Mouse (Mus musculus) pancreas, adult 10 weeks (tissue): ENCODE data around the gene Shc2. TPM values are rescaled to one million over a fixed set of nuclear protein-coding genes. Genes with fewer than 3 reads are reported as not detected.

Source experiments
- polyA plus RNA-seq: library from polyadenylated mRNA; stranded (reverse); fragments of 350-450 nt; fragmentation: Illumina TruSeq; extraction: RNeasy Lipid Tissue Mini Kit (QIAGEN cat#74804); gene quantifications from one replicate; pipeline ENCODE4 v1.2.3, GENCODE M21; 2015; ENCODE audit warnings: low read depth, low replicate concordance; ENCODE audit not compliant: insufficient read depth

Shc2 gene
- 3.3 TPM for polyA plus RNA-seq

DNA sequence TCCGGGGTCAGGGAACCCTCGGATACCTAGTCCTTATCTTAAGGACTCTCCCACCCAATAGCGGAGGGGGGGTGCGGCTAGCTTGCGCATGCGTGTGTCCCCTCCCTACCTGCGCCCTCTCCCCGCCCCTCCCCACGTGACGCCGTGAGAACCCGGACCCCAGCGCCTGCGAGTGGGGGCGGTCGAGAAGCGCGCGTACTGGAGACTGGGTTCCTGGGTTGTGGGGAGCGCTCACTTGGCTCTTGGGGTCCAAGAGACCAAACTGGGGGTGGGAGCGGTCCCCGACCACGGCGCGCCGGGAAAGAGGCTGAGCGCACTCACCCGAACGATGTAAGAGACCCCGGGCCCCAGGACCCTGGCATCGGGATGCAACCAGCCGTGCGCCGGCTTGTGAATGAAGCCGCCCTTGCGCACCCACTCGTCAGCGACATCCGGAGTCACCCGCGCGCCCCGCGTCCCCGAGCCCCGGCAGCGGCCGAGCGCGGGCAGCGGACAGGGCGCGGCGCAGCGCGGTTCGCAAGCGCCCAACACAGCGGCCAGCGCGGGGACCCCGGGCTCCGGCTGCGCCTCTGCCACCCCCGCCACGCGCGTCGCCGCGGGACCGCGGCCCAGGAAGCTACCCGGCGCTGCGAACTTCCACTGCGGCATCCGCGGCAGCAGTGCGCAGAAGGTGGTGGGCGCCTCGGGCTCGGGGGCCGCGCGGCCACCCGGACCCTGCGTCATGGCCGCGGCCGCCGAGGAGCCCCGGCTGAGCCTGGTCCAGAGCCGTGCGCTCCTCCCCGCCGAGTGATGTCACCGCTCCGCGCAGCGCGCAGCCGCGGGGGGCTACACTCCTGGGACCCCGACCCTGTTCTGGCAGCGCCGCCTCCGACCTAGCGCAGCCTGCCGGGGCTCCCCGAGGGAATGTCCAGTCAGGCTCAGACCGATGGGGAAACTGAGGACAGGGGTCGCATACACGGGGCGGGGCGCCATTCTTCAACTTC is at the start of gene Shc2:
TSS of gene Shc2 (minus strand) at position 791 of the 983 bp plus-strand sequence.

DNA sequence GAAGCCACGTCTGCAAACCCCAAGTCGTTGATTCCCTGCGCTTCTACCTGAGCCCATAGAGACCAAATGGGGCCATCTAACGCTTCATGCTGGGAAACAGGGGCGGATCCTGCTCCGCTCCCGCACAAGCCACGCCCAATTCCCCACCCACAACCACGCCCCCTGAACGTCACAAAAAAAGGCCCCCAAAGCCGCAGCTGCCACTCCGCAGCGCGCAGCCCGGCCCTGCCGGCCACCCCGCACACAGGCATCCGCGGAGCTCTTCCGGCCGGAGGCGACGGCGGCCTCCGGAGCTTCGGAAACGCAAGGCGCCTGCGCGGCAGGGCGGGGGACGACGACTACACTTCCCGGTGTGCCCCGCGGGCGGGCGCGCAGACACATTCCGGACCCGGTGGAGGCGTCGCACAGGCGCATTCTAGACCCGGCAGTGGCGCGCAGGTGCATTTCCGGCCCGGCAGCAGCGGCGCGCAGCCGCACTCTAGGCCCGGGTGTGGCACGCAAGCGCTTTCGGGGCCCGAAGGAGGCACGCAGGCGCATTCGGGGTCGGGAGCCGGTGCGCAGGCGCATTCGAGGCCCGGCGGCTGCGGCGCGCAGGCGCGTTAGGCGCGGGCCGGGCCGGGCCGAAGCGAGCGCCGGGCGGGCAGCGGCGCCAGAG is 44.0 kb upstream of the Shc2 start, which contains the start of gene Cdc34:
TSS of gene Cdc34 (plus strand) at position 605 of the 655 bp plus-strand sequence.

DNA sequence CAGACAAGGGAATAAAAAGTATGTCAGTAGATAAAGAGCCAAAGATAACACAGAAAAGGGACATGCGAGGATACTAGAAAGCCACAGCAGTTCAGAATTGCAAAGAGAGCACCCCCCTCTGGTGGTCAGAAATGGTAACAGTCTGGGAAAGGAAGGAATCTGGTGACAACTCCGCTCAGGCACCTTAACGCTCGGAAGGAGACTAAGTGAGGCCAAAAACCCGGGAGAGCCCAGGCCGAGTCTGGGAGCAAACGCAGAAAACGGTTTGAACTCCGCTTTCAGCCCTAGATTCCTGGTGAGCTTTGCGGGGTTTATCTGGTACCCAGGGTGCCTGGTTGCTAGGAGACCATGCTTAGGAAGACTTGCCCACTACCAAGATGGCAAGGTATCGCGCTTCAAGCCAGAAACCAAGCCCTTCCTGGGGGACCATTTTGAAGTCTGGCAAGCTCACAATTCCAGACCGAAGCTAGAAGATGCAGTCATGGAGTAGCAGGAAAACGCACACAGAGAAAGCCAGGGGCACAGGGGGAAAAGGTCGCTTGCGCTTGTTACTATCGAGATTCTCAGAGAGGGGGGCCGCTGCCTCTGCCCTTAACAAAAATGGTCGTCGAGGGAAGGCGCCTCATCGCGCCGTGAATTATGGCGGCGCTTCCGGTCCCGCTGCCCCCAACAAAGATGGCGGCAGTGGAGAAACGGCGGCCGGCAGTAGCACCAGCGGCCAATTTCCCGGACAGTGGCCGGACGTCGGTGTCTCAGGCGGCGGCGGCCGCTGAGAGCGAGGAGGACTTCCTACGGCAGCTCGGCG is 31.3 kb upstream of the Shc2 start, which contains the start of gene Tpgs1:
TSS of gene Tpgs1 (plus strand) at position 599 of the 805 bp plus-strand sequence.

DNA sequence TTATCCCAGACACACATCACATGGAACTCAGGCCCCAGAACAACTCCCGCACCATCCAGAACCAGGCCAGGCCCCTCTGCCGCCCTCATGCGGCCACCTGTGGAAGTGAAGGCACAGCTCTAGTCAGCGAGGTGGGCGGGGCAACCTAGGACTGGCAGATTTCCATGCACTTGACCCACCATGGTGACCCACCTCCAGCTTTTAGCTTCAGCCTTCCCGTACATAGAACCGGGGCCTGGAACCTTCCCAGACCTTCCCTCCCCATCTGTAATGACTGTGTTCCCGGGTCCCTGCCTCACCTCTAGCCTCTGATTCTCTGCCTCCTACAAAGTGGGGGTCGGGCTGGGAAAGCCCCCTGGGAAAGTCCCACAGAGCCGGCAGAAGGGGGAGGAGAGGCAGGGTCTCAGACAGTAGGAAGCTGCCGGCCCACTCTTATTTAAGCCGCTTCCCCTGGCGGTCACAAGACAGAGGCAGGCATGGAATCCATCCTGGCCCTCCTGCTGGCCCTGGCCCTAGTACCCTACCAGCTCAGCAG is 26.5 kb upstream of the Shc2 start, which contains the start of gene Madcam1:
TSS of gene Madcam1 (plus strand) at position 429 of the 535 bp plus-strand sequence.

DNA sequence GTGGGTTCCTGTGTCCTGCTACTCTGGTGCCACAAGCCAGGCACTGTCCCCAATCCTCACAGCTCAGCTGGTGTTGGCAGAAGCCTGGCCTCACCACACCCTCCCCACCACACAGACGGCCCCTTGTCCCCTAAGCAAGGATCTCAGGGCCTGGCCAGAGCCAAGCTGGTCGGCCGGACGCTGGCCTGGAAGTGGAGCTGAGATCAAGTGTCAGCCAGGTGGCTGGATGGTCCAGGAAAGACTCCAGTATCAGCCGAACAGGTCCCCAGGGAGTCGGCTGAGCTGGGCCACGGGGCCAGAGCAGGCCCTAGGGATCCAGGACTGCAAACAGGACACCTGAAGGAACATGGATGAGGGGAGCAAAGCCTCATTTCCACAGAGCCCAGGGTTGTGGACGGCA is 8.0 kb upstream of the Shc2 start, which contains the start of gene Odf3l2:
TSS of gene Odf3l2 (minus strand) at position 28 of the 400 bp plus-strand sequence.

DNA sequence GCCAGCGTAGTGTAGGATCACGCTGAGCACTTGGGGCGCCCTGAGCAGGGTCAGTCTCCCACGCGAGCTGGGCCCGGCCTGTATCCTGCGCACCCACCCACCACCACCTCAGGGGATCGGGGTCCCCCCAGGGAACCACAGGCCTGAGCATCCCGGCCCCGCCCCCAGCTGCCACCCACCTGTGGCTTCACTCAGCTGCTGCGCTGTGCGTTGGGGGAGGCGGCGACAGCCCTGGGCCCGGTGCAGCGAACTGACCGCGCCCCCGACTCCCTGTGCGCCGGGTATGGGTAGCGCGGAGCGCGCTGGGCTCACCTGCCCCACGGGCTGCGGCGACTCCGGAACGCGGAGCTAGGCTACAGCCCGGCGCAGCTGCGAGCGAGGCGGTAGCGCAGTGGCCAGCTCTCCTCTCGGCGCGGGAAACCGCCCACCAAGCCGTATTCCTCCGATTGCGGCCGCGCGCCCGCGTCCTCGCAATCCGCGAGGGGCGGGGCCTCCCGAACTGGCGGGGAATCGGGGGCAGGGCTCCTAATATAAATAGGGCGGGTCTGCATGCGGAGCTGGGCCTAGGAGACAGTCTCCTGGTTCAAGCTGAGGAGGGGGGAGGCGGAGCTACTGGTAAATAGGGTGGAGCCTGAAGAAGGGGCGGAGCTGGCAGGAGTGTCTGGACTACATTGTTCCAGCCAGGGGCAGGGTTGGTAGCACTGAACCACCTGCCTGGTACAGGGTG is 24.0 kb downstream of the Shc2 start, which contains the start of gene C2cd4c:
TSS of gene C2cd4c (minus strand) at position 448 of the 727 bp plus-strand sequence.

DNA sequence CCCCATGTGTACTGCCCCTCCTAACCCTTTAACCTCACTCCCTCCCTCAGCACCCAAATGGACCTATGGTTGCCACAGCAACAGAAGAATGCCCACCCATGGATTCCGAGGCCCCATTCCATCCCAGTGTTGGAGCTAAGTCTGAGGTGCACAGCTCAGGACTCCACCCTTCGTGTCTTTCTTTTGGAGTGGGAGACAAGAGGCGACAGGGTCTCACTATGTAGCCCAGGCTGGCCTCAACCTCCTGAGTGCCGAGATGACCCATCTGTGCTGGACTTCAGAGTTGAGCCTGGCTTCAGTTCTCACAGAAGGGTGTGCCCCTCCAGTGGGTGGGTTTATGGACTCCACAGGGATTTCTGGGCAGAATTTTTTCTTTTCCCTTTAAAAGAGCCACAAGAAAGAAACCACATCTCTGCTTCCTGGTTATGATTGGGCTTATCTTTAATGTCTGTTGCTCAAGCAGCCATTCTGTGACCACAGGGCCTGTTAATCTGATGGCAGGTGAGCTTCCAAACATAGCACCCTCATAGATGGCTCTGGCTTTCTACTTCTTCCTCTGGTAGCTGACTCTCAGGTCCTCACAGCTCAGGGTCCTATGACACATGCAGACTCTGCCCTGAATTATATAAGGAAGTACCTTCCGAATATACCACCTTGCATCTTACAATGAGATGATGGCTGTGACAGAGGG is 50.5 kb downstream of the Shc2 start, which contains the start of gene Theg:
TSS of gene Theg (minus strand) at position 271 of the 691 bp plus-strand sequence.

Other genes with a start within 250 kb of the Shc2 start
- gene Vmn2r83, start 169.2 kb downstream of the Shc2 start, polyA plus RNA-seq = not detected
- gene Plpp2, start 104.1 kb downstream of the Shc2 start, polyA plus RNA-seq = 7.3 TPM
- gene Mier2, start 82.7 kb downstream of the Shc2 start, polyA plus RNA-seq = 10.7 TPM
- not detected for gene Theg, start 50.6 kb downstream of the Shc2 start, polyA plus RNA-seq
- gene C2cd4c, start 23.9 kb downstream of the Shc2 start, polyA plus RNA-seq = 0.61 TPM
- not detected for gene Odf3l2, start 7.8 kb upstream of the Shc2 start, polyA plus RNA-seq
- not detected for gene Madcam1, start 26.6 kb upstream of the Shc2 start, polyA plus RNA-seq
- 4.6 TPM for gene Tpgs1, start 31.5 kb upstream of the Shc2 start, polyA plus RNA-seq
- gene Cdc34, start 44.3 kb upstream of the Shc2 start, polyA plus RNA-seq = 47.7 TPM
- 0.74 TPM for gene Gzmm, start 51.1 kb upstream of the Shc2 start, polyA plus RNA-seq
- 168 TPM for gene Bsg, start 66.6 kb upstream of the Shc2 start, polyA plus RNA-seq
- 0.83 TPM for gene Hcn2, start 78.7 kb upstream of the Shc2 start, polyA plus RNA-seq
- gene Polrmt, start 108.7 kb upstream of the Shc2 start, polyA plus RNA-seq = 29.7 TPM
- gene Fgf22, start 117.2 kb upstream of the Shc2 start, polyA plus RNA-seq = not detected
- gene Rnf126, start 129.0 kb upstream of the Shc2 start, polyA plus RNA-seq = 22.3 TPM
- gene Fstl3, start 139.4 kb upstream of the Shc2 start, polyA plus RNA-seq = 7.2 TPM
- gene Prss57, start 153.0 kb upstream of the Shc2 start, polyA plus RNA-seq = not detected
- gene Palm, start 155.7 kb upstream of the Shc2 start, polyA plus RNA-seq = 13.2 TPM
- 1.3 TPM for gene Misp, start 183.1 kb upstream of the Shc2 start, polyA plus RNA-seq
- gene Ptbp1, start 216.5 kb upstream of the Shc2 start, polyA plus RNA-seq = 39.5 TPM
- 1.1 TPM for gene Prtn3, start 236.6 kb upstream of the Shc2 start, polyA plus RNA-seq
- gene Plppr3, start 236.7 kb upstream of the Shc2 start, polyA plus RNA-seq = 2.6 TPM
- gene Elane, start 248.3 kb upstream of the Shc2 start, polyA plus RNA-seq = not detected